Mouse (Mus musculus) gastrocnemius, adult 2 months (tissue): ENCODE results near the gene Dnmt1. TPM values are rescaled to one million over a fixed set of nuclear protein-coding genes. Genes with fewer than 3 reads are reported as not detected.
A peak's percentile ranks its signal among the peaks of the same experiment; 100 is the strongest.

ENCODE experiments used
- DNase-seq: peaks from one replicate; pipeline ENCODE4 v3.0.0; 2022
- H3K27ac ChIP-seq: fragments of 200-600 bp; 2 replicates; pipeline ENCODE4 v1.8.1; 2022; ENCODE audit warnings: mild to moderate bottlenecking
- H3K4me3 ChIP-seq: fragments of 200-600 bp; 2 replicates; pipeline ENCODE4 v1.8.1; 2022; ENCODE audit warnings: mild to moderate bottlenecking, moderate library complexity
- CTCF ChIP-seq: fragments of 200-600 bp; IDR thresholded peaks from 2 replicates; pipeline ENCODE4 v1.8.1; 2022; ENCODE audit warnings: antibody characterized with exemption, mild to moderate bottlenecking, moderate library complexity
- intact Hi-C: fragments of 180-260 bp; cut with DNase I; formaldehyde crosslinking; loops from one replicate; pipeline ENCODE4 v1.15.1; 2025
- total RNA-seq, 2 experiments: library from RNA; stranded (reverse); gene quantifications; 2 replicates each; pipeline ENCODE4 v1.2.3; 2021

The Dnmt1 gene
- total RNA-seq, 2 experiments from 2014 or later: 5.2 to 7.9 TPM

- intact Hi-C loops: no loop called here
- DNase-seq: no peak
- TF ChIP-seq CTCF: no peak
- Histone ChIP-seq H3K4me3 (no peak overlapping the region), H3K27ac (peak overlapping the region; percentile 49)
Observed at GRCm38 (mm10) chr9:20946066-20946880, 13.4 kb downstream of the Dnmt1 start.

GRCm38 (mm10) chr9:20944697-20945370 lies 14.9 kb downstream of the Dnmt1 start:
- Histone ChIP-seq H3K27ac (peak overlapping the region; percentile 12; the same call in 1 of the 2 replicates), H3K4me3 (no peak overlapping the region)
- DNase-seq: no peak
- intact Hi-C loops: no loop called here
- no peak for TF ChIP-seq CTCF

DNA sequence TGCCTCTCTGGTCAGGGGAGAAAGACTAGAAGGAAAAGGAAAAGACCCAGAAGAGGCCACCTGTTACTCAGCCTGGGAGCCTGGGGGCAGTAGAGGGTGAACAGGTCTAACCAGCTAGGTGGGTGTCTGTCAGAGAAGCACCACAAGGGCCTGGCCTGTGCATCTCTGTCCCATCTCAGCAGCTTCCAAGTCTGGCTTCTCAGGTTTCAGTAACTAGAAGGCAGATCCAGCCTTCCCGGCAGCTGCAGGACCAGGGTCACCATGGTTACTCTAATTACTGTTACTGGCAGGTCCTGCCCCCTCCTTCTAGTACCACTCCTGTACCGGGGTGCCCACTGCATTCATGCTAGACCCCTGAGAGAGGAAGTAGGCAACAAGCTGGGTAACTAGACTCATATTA lies 15.8 kb downstream of the Dnmt1 start:
- intact Hi-C loops: no loop called here
- no peak for TF ChIP-seq CTCF
- peak overlapping the region; percentile 12; the same call in 1 of the 2 replicates for H3K27ac ChIP-seq
- DNase-seq: no peak
- H3K4me3 ChIP-seq: no peak overlapping the region

DNA sequence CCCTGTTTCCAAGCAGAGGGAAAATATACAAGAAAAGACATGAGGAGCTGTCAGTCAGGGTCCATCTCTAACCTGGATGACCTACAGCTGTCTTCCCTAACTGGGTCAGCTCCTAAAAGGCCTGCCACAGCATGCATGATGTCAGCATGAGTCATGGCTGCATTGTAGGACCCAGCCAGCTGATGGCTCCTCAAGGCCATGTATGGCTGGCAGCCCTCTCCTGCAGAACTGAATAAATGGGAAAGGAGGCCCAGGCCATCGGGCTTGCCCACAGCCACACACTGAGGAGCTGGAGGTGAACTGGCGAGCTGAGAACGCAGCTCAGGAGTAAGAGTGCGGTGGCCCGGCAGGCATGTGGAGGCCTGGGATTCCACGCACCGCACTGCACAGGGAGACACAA lies 16.3 kb downstream of the Dnmt1 start:
- intact Hi-C loops: no loop called here
- Histone ChIP-seq H3K4me3 (no peak overlapping the region), H3K27ac (peak overlapping the region; percentile 12)
- no peak for TF ChIP-seq CTCF
- DNase-seq: peak; percentile 45

DNA sequence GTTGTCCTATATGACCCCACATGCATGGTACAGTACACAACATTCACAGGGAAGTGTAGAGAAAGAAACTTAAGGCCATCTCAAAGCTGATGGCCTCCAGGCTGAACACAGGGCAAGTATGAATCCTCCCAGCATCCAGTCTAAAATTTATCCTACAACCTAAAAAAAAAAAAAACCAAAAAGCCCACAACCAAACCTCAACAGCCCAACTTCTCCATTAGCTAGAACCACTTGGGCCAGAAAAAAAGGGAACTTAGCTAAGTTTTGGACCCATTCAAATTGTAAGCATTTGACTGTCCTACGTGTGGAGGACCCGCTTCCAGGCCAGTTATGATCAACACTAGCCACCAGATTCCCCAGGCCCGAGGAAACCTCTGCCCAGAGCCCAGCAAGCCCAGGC lies 36.4 kb downstream of the Dnmt1 start:
- no peak for DNase-seq
- TF ChIP-seq CTCF: no peak

DNA sequence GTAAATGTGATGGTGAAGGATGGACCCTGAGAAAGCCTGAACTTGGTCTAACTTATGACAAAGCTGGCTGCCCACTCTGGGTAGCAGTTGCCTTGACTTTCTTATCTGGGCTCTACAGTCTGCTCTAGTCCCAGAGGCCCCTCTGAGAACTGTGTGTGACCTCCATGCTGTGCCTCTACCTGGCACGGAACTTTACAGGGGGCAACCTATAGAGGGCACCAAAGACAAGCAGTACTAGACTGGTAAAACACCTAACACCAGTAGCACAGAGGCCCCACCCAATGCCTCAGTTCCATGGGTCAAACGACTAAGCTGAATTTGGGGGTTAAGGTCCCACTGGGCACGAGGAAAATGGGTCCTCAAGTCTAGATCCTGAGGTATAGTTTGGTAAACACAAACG lies 43.5 kb downstream of the Dnmt1 start:
- peak; percentile 61 for TF ChIP-seq CTCF
- Histone ChIP-seq H3K4me3 (no peak overlapping the region), H3K27ac (no peak overlapping the region)
- no peak for DNase-seq
- intact Hi-C loops: no loop called here

More for the DNA sequence above, 36.4 kb downstream of the Dnmt1 start:
- H3K27ac ChIP-seq: no peak overlapping the region
- intact Hi-C loops: no loop called here
- no peak overlapping the region for H3K4me3 ChIP-seq

DNA sequence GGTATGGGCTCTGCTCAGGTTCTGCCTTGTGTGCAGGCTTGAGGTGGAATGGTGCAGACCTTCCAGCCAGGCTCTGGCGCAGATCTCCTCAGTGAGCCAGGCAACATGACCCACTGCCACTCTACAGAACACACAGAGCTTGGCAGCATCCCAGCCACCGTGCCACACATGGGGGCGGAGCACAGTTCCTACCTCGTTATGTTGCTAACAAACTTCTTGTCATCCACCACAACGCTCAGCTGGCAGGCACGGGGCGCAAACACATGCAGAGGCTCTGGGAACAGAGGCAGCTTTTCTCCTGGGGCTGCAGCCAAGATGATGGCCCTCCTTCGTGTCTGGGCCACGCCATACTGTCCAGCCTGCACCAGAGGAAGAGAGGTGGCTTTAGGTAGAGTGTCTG lies 49.7 kb downstream of the Dnmt1 start:
- no peak for TF ChIP-seq CTCF
- intact Hi-C loops: no loop called here
- no peak for DNase-seq
- Histone ChIP-seq H3K27ac (no peak overlapping the region), H3K4me3 (no peak overlapping the region)

GRCm38 (mm10) chr9:20902174-20902491 lies 57.6 kb downstream of the Dnmt1 start:
- no peak for DNase-seq
- Histone ChIP-seq H3K4me3 (no peak overlapping the region), H3K27ac (no peak overlapping the region)
- TF ChIP-seq CTCF: no peak
- intact Hi-C loops: no loop called here

GRCm38 (mm10) chr9:20901466-20902173 lies 58.1 kb downstream of the Dnmt1 start:
- peak overlapping the region; percentile 28; the same call in 1 of the 2 replicates for H3K4me3 ChIP-seq
- 0 out of 2 replicates have a peak overlapping the region, but pooled peaks have one; percentile 25 for H3K27ac ChIP-seq
- TF ChIP-seq CTCF: peak; percentile 74
- intact Hi-C loops: loop anchor here (1.0 to 2.0 kb wide), 3 partner anchors 99 to 236 kb away; no protein-coding TSS in a partner anchor
- DNase-seq: no peak

DNA sequence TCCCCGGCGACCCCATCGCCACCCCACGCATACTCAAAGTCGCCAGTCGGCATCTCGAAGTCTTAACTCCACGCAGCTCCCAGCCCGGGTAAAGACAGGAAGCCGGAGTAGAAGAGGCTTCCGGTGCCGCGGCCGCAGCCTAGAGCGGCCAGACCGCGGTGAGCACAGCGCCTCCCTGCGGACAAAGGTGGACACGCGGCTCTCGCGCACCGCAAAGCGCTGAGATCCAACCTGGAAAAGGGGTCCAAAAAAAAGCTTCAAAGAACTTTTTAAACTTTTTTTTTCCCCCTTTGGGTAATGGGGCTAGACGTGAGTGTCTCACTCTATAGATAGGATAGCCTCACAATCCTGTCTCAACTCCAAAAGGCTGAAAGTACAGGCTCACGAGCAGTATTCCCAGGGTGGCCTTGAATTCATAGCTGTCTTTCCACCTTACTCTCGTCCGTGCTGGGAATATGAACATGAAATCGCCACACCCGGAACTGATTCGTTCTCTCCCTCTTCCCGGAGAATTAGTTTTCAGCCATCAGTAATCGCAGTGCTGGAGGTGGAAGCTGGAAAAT lies 61.1 kb downstream of the Dnmt1 start, which contains the start of gene Eif3g:
Gene Eif3g, minus strand, starts transcription at position 113 of the 563 bp plus-strand sequence.
- peak; percentile 100 for TF ChIP-seq CTCF
- Histone ChIP-seq H3K27ac (peak within 1 kb of the TSS; percentile 92), H3K4me3 (peak within 1 kb of the TSS; percentile 98)
- DNase-seq: peak; percentile 92
- intact Hi-C loops: loop anchor here (5.0 kb wide), 1 partner anchor 174 kb away; the partner anchor contains the start of genes Fdx1l and Gm49373

GRCm38 (mm10) chr9:20897736-20898510 lies 61.8 kb downstream of the Dnmt1 start:
- intact Hi-C loops: loop anchor here (5.0 kb wide), 1 partner anchor 174 kb away; the partner anchor contains the start of genes Fdx1l and Gm49373
- Histone ChIP-seq H3K27ac (peak overlapping the region; percentile 92), H3K4me3 (peak overlapping the region; percentile 98)
- no peak for TF ChIP-seq CTCF
- DNase-seq: no peak
